Comparison of ENCODE assay signal across 16 mouse cellular contexts in genomic region chr7:133684110-133684509, GRCm38 (mm10). TPM values are rescaled to one million over a fixed set of nuclear protein-coding genes. Genes with fewer than 3 reads are reported as not detected.
DNase-seq lines count a peak whose midpoint lies in the region; ATAC-seq and TF ChIP-seq lines count a peak whose summit lies in the region.
"Had no signal": no experiment of that assay in that cellular context is flagged by ENCODE, and none has a peak within 500 bp of the region (broad histone marks: within the 10 kb centered on the region; RNA-seq: fewer than 3 reads in every experiment).

No protein-coding gene starts in this region.

- H3K4me2 ChIP-seq in forebrain, postnatal 0 days (ENCODE audit: low read depth) = no peak overlapping the region
- no peak overlapping the region for H3K4me2 ChIP-seq in forebrain, embryonic 15.5 days (replicated peaks)
- no peak overlapping the region for H3K4me2 ChIP-seq in lung, embryonic 14.5 days
- H3K4me2 ChIP-seq in liver, embryonic 14.5 days (ENCODE audit: low read depth) = no peak overlapping the region
- H3K4me2 ChIP-seq in hindbrain, embryonic 14.5 days (replicated peaks) = no peak overlapping the region
- H3K4me2 ChIP-seq: kidney, embryonic 15.5 days had no signal

- H3K36me3 ChIP-seq in forebrain, postnatal 0 days (ENCODE audit: insufficient read depth) = peaks cover 17% of the 10 kb centered on the region
- H3K36me3 ChIP-seq in forebrain, embryonic 15.5 days = peaks cover 17% of the 10 kb centered on the region
- peaks cover 15% of the 10 kb centered on the region for H3K36me3 ChIP-seq in lung, embryonic 14.5 days (ENCODE audit: insufficient read depth)
- H3K36me3 ChIP-seq in liver, embryonic 14.5 days (replicated peaks; ENCODE audit: control insufficient read depth, insufficient read depth, low read depth) = peaks cover 35% of the 10 kb centered on the region
- peaks cover 16% of the 10 kb centered on the region; the same call in 1 of the 2 replicates for H3K36me3 ChIP-seq in hindbrain, embryonic 14.5 days (replicated peaks; ENCODE audit: control insufficient read depth, insufficient read depth)

- TF ChIP-seq EP300 in liver, embryonic 14.5 days (IDR thresholded peaks at IDR 0.05; ENCODE audit: low read depth) = no peak

- no peak for ATAC-seq in forebrain, postnatal 0 days
- no peak for ATAC-seq in forebrain, embryonic 15.5 days (replicated peaks)
- ATAC-seq in lung, embryonic 14.5 days (ENCODE audit: insufficient read depth) = no peak
- ATAC-seq in liver, embryonic 14.5 days (ENCODE audit: insufficient read depth) = peak; percentile 34; the same call in 1 of the 2 replicates
- ATAC-seq in hindbrain, embryonic 14.5 days (ENCODE audit: low FRiP score) = no peak

- H3K27me3 ChIP-seq in forebrain, postnatal 0 days (ENCODE audit: insufficient read depth, low read length) = no peaks in the 10 kb centered on the region
- no peaks in the 10 kb centered on the region for H3K27me3 ChIP-seq in forebrain, embryonic 15.5 days
- H3K27me3 ChIP-seq in lung, embryonic 14.5 days (ENCODE audit: insufficient read depth, low read length) = no peaks in the 10 kb centered on the region
- H3K27me3 ChIP-seq in liver, embryonic 14.5 days (ENCODE audit: control insufficient read depth, insufficient read depth, low read length) = no peaks in the 10 kb centered on the region
- H3K27me3 ChIP-seq in hindbrain, embryonic 14.5 days (ENCODE audit: control insufficient read depth, insufficient read depth, low read length) = no peaks in the 10 kb centered on the region
- H3K27me3 ChIP-seq: kidney, embryonic 15.5 days had no signal

- H3K4me1 ChIP-seq in forebrain, postnatal 0 days (ENCODE audit: insufficient read depth) = no peaks in the 10 kb centered on the region
- H3K4me1 ChIP-seq in forebrain, embryonic 15.5 days = no peaks in the 10 kb centered on the region
- H3K4me1 ChIP-seq in lung, embryonic 14.5 days (ENCODE audit: insufficient read depth) = no peaks in the 10 kb centered on the region
- H3K4me1 ChIP-seq in liver, embryonic 14.5 days (replicated peaks; ENCODE audit: control insufficient read depth in 2 of 2, insufficient read depth in 2 of 2, low read length in 1 of 2) = no peaks in the 10 kb centered on the region
- H3K4me1 ChIP-seq in hindbrain, embryonic 14.5 days (replicated peaks; ENCODE audit: control insufficient read depth, insufficient read depth, low read length) = no peaks in the 10 kb centered on the region
- H3K4me1 ChIP-seq: kidney, embryonic 15.5 days had no signal

- H3K27ac ChIP-seq in forebrain, postnatal 0 days (ENCODE audit: low read depth, low read length) = no peak overlapping the region
- no peak overlapping the region for H3K27ac ChIP-seq in forebrain, embryonic 15.5 days (replicated peaks)
- no peak overlapping the region for H3K27ac ChIP-seq in lung, embryonic 14.5 days (ENCODE audit: low read depth)
- no peak overlapping the region for H3K27ac ChIP-seq in liver, embryonic 14.5 days
- no peak overlapping the region for H3K27ac ChIP-seq in hindbrain, embryonic 14.5 days
- H3K27ac ChIP-seq: kidney, embryonic 15.5 days had no signal

- no peak overlapping the region for H3K4me3 ChIP-seq in forebrain, postnatal 0 days (ENCODE audit: low read depth, low read length)
- H3K4me3 ChIP-seq in forebrain, embryonic 15.5 days = no peak overlapping the region
- no peak overlapping the region for H3K4me3 ChIP-seq in lung, embryonic 14.5 days (ENCODE audit: low read depth, low read length)
- no peak overlapping the region for H3K4me3 ChIP-seq in liver, embryonic 14.5 days (ENCODE audit: insufficient read depth in 1 of 2, low read depth in 2 of 2, low read length in 2 of 2)
- no peak overlapping the region for H3K4me3 ChIP-seq in hindbrain, embryonic 14.5 days (replicated peaks; ENCODE audit: low read length)
- H3K4me3 ChIP-seq: kidney, embryonic 15.5 days; myocyte had no signal

- H3K9me3 ChIP-seq in forebrain, postnatal 0 days (ENCODE audit: low read length) = no peaks in the 10 kb centered on the region
- no peaks in the 10 kb centered on the region; the same call in 1 of the 2 replicates for H3K9me3 ChIP-seq in forebrain, embryonic 15.5 days
- H3K9me3 ChIP-seq in lung, embryonic 14.5 days (ENCODE audit: low read depth, low read length) = peaks cover 9% of the 10 kb centered on the region; the same call in 1 of the 2 replicates
- H3K9me3 ChIP-seq in liver, embryonic 14.5 days (ENCODE audit: control insufficient read depth, low read length) = no peaks in the 10 kb centered on the region
- peaks cover 8% of the 10 kb centered on the region; the same call in 1 of the 2 replicates for H3K9me3 ChIP-seq in hindbrain, embryonic 14.5 days (ENCODE audit: control insufficient read depth, low read length)

- peak; percentile 52 for TF ChIP-seq CTCF in forebrain, postnatal 0 days (IDR thresholded peaks at IDR 0.05; ENCODE audit: low read depth)
- TF ChIP-seq CTCF in lung, embryonic 14.5 days (IDR thresholded peaks at IDR 0.05; ENCODE audit: low read depth) = peak; percentile 62
- peak; percentile 92 for TF ChIP-seq CTCF in liver, embryonic 14.5 days (IDR thresholded peaks at IDR 0.05; ENCODE audit: low read depth)

- DNase-seq in forebrain, postnatal 0 days = no peak
- peak; percentile 19 for DNase-seq in lung, embryonic 14.5 days
- no peak for DNase-seq in lung, postnatal 14 days
- DNase-seq in ES-CJ7 (ENCODE audit: low read depth, low spot score) = peak; percentile 63
- DNase-seq in liver, embryonic 14.5 days (ENCODE audit: low read depth in 3 of 3, low spot score in 3 of 3) = no peak
- DNase-seq in right cerebral cortex, postnatal 25 days = no peak
- no peak for DNase-seq in hindbrain, embryonic 14.5 days (ENCODE audit: low spot score)
- DNase-seq: cerebellum, postnatal 25 days; lung, postnatal 4 days had no signal

- WGBS in forebrain, postnatal 0 days = 84% methylated on average over 5 of the region's 5 CpGs
- 81% methylated on average over 5 of the region's 5 CpGs for WGBS in forebrain, embryonic 15.5 days
- 78% methylated on average over 5 of the region's 5 CpGs for WGBS in lung, embryonic 14.5 days
- WGBS in liver, embryonic 14.5 days (ENCODE audit: insufficient replicate concordance) = 75% methylated on average over 5 of the region's 5 CpGs
- 89% methylated on average over 5 of the region's 5 CpGs for WGBS in hindbrain, embryonic 14.5 days

- no peak overlapping the region for H3K9ac ChIP-seq in forebrain, postnatal 0 days
- H3K9ac ChIP-seq in forebrain, embryonic 15.5 days (replicated peaks) = no peak overlapping the region
- no peak overlapping the region for H3K9ac ChIP-seq in lung, embryonic 14.5 days
- no peak overlapping the region for H3K9ac ChIP-seq in liver, embryonic 14.5 days (replicated peaks)
- no peak overlapping the region for H3K9ac ChIP-seq in hindbrain, embryonic 14.5 days
- H3K9ac ChIP-seq: kidney, embryonic 15.5 days had no signal

RNA-seq across cellular contexts. Expression of gene Mmp21, which starts 4.2 kb away (rescaled TPM):
- 0.23 TPM in 1 of 2 replicates, not detected in the other for total RNA-seq in forebrain, postnatal 0 days (2014; rRNA removed)
- polyA plus RNA-seq in forebrain, postnatal 0 days (2015; fragmentation: Nextera tagmentation; extraction: Ambion mirVana) = not detected in 2 replicates
- polyA plus RNA-seq in forebrain, embryonic 15.5 days (2015; fragmentation: Nextera tagmentation; extraction: Ambion mirVana) = 0.14 TPM in 1 of 2 replicates, not detected in the other
- 0.11 and 0.14 TPM in 2 replicates for polyA plus RNA-seq in lung, embryonic 14.5 days (2014; fragmentation: Nextera tagmentation; extraction: Ambion mirVana)
- polyA plus RNA-seq in liver, embryonic 14.5 days (2012; rRNA removed) = 0.04 and 0.08 TPM in 2 replicates
- polyA plus RNA-seq in liver, embryonic 14.5 days (2014; fragmentation: Nextera tagmentation; extraction: Ambion mirVana) = not detected in 2 replicates
- polyA plus RNA-seq in hindbrain, embryonic 14.5 days (2014; fragmentation: Nextera tagmentation; extraction: Ambion mirVana) = 0.12 and 0.13 TPM in 2 replicates
- total RNA-seq: gastrocnemius, adult 8-10 months; heart, postnatal 25 days; left cerebral cortex, postnatal 25 days had no signal
- polyA plus RNA-seq: myocyte; stomach, embryonic 14.5 days had no signal

RNA-seq across cellular contexts. Expression of gene Bccip, which starts 25.0 kb away (rescaled TPM):
- 31.8 and 40.7 TPM in 2 replicates for total RNA-seq in forebrain, postnatal 0 days (2014; rRNA removed)
- polyA plus RNA-seq in forebrain, postnatal 0 days (2015; fragmentation: Nextera tagmentation; extraction: Ambion mirVana) = 100.0 and 102 TPM in 2 replicates
- 115 and 117 TPM in 2 replicates for polyA plus RNA-seq in forebrain, embryonic 15.5 days (2015; fragmentation: Nextera tagmentation; extraction: Ambion mirVana)
- 180 and 181 TPM in 2 replicates for polyA plus RNA-seq in lung, embryonic 14.5 days (2014; fragmentation: Nextera tagmentation; extraction: Ambion mirVana)
- polyA plus RNA-seq in liver, embryonic 14.5 days (2012; rRNA removed) = 35.0 and 55.4 TPM in 2 replicates
- 78.5 and 87.7 TPM in 2 replicates for polyA plus RNA-seq in liver, embryonic 14.5 days (2014; fragmentation: Nextera tagmentation; extraction: Ambion mirVana)
- 83.3 and 84.3 TPM in 2 replicates for polyA plus RNA-seq in hindbrain, embryonic 14.5 days (2014; fragmentation: Nextera tagmentation; extraction: Ambion mirVana)

RNA-seq across cellular contexts. Expression of gene Uros, which starts 25.8 kb away (rescaled TPM):
- 35.7 and 38.2 TPM in 2 replicates for total RNA-seq in forebrain, postnatal 0 days (2014; rRNA removed)
- 38.7 and 42.0 TPM in 2 replicates for polyA plus RNA-seq in forebrain, postnatal 0 days (2015; fragmentation: Nextera tagmentation; extraction: Ambion mirVana)
- 52.9 and 55.3 TPM in 2 replicates for polyA plus RNA-seq in forebrain, embryonic 15.5 days (2015; fragmentation: Nextera tagmentation; extraction: Ambion mirVana)
- 27.0 TPM in 2 replicates for polyA plus RNA-seq in lung, embryonic 14.5 days (2014; fragmentation: Nextera tagmentation; extraction: Ambion mirVana)
- 162 and 175 TPM in 2 replicates for polyA plus RNA-seq in liver, embryonic 14.5 days (2012; rRNA removed)
- 184 and 195 TPM in 2 replicates for polyA plus RNA-seq in liver, embryonic 14.5 days (2014; fragmentation: Nextera tagmentation; extraction: Ambion mirVana)
- polyA plus RNA-seq in hindbrain, embryonic 14.5 days (2014; fragmentation: Nextera tagmentation; extraction: Ambion mirVana) = 53.4 and 61.5 TPM in 2 replicates

RNA-seq across cellular contexts. Expression of gene Edrf1, which starts 46.8 kb away (rescaled TPM):
- total RNA-seq in forebrain, postnatal 0 days (2014; rRNA removed) = 27.8 and 29.5 TPM in 2 replicates
- polyA plus RNA-seq in forebrain, postnatal 0 days (2015; fragmentation: Nextera tagmentation; extraction: Ambion mirVana) = 5.8 and 10.5 TPM in 2 replicates
- 22.6 and 25.9 TPM in 2 replicates for polyA plus RNA-seq in forebrain, embryonic 15.5 days (2015; fragmentation: Nextera tagmentation; extraction: Ambion mirVana)
- 22.8 and 25.0 TPM in 2 replicates for polyA plus RNA-seq in lung, embryonic 14.5 days (2014; fragmentation: Nextera tagmentation; extraction: Ambion mirVana)
- 6.2 and 9.8 TPM in 2 replicates for polyA plus RNA-seq in liver, embryonic 14.5 days (2012; rRNA removed)
- 8.7 and 12.9 TPM in 2 replicates for polyA plus RNA-seq in liver, embryonic 14.5 days (2014; fragmentation: Nextera tagmentation; extraction: Ambion mirVana)
- 21.3 and 24.3 TPM in 2 replicates for polyA plus RNA-seq in hindbrain, embryonic 14.5 days (2014; fragmentation: Nextera tagmentation; extraction: Ambion mirVana)

Comparison
In these comparisons a context has a peak if more than half of its experiments do, and no peak if none do; other contexts are left out.
1. DNase-seq: peak in lung, embryonic 14.5 days (single experiment) and ES-CJ7 (single experiment); none in forebrain, postnatal 0 days (single experiment), lung, postnatal 14 days (single experiment), liver, embryonic 14.5 days (0 of 3), right cerebral cortex, postnatal 25 days (single experiment) and hindbrain, embryonic 14.5 days (single experiment).
2. Peak in every context shown above with its lines, with median percentiles within 50 percentile points of each other: CTCF ChIP-seq.